Mouse (Mus musculus) macrophage (primary cell): ENCODE results near the gene Zmiz1. TPM values are rescaled to one million over a fixed set of nuclear protein-coding genes. Genes with fewer than 3 reads are reported as not detected.
A peak's percentile ranks its signal among the peaks of the same experiment; 100 is the strongest.

ENCODE experiments used
- H3K27ac ChIP-seq: fragments of 350-480 bp; formaldehyde crosslinking; 2 replicates; pipeline ENCODE4 v1.9.0; 2021
- H3K36me3 ChIP-seq: fragments of 350-480 bp; formaldehyde crosslinking; 2 replicates; pipeline ENCODE4 v1.9.0; 2021; ENCODE audit errors: inconsistent target
- H3K4me3 ChIP-seq: fragments of 350-480 bp; formaldehyde crosslinking; 2 replicates; pipeline ENCODE4 v1.9.0; 2021; ENCODE audit errors: inconsistent target
- H3K79me2 ChIP-seq: fragments of 350-480 bp; formaldehyde crosslinking; 2 replicates; pipeline ENCODE4 v1.9.0; 2021; ENCODE audit errors: inconsistent target
- WGBS: methylation state at CpG from one replicate; pipeline ENCODE4 v1.1.7; 2026; ENCODE audit warnings: inconsistent platforms; ENCODE audit not compliant: missing documents; 5-methylcytosine and 5-hydroxymethylcytosine counted together
- polyA plus RNA-seq: library from polyadenylated mRNA; stranded (reverse); fragments of 250-400 nt; gene quantifications from 3 replicates; pipeline ENCODE4 v1.2.4, GENCODE M21; 2018; ENCODE audit warnings: inconsistent platforms

Zmiz1 gene
- polyA plus RNA-seq, 1 experiment from 2014 or later, result 135 TPM

- Histone ChIP-seq H3K4me3 (no peak overlapping the region), H3K36me3 (peaks cover 9% of the 10 kb centered on the region; the same call in 1 of the 2 replicates), H3K27ac (no peak overlapping the region), H3K79me2 (peaks cover 100% of the 10 kb centered on the region)
- WGBS, result 58% methylated on average over 3 of the region's 3 CpGs
Observed at GRCm38 (mm10) chr14:25500511-25501120, 41.6 kb downstream of the Zmiz1 start.

GRCm38 (mm10) chr14:25501481-25501880 lies 42.5 kb downstream of the Zmiz1 start:
- Histone ChIP-seq H3K36me3 (peaks cover 9% of the 10 kb centered on the region; the same call in 1 of the 2 replicates), H3K79me2 (peaks cover 100% of the 10 kb centered on the region), H3K27ac (no peak overlapping the region), H3K4me3 (no peak overlapping the region)
- 67% methylated on average over 5 of the region's 5 CpGs for WGBS

- Histone ChIP-seq H3K27ac (0 out of 2 replicates have a peak overlapping the region, but pooled peaks have one; percentile 9), H3K36me3 (peaks cover 17% of the 10 kb centered on the region; the same call in 1 of the 2 replicates), H3K79me2 (peaks cover 100% of the 10 kb centered on the region), H3K4me3 (no peak overlapping the region)
- WGBS, result 92% methylated on average over 3 of the region's 3 CpGs
Observed at GRCm38 (mm10) chr14:25502355-25502754, 43.4 kb downstream of the Zmiz1 start.

- Histone ChIP-seq H3K27ac (peak overlapping the region; percentile 94), H3K4me3 (no peak overlapping the region), H3K36me3 (peaks cover 30% of the 10 kb centered on the region; the same call in 1 of the 2 replicates), H3K79me2 (peaks cover 100% of the 10 kb centered on the region)
- WGBS, result 5% methylated on average over 3 of the region's 3 CpGs
Observed at GRCm38 (mm10) chr14:25504241-25504640, 45.3 kb downstream of the Zmiz1 start.

GRCm38 (mm10) chr14:25505201-25505671 lies 46.3 kb downstream of the Zmiz1 start:
- Histone ChIP-seq H3K4me3 (no peak overlapping the region), H3K79me2 (peaks cover 100% of the 10 kb centered on the region), H3K27ac (peak overlapping the region; percentile 94), H3K36me3 (peaks cover 36% of the 10 kb centered on the region; the same call in 1 of the 2 replicates)
- 22% methylated on average over 6 of the region's 6 CpGs for whole genome bisulfite sequencing

- Histone ChIP-seq H3K27ac (no peak overlapping the region), H3K4me3 (no peak overlapping the region), H3K36me3 (peaks cover 40% of the 10 kb centered on the region; the same call in 1 of the 2 replicates), H3K79me2 (peaks cover 100% of the 10 kb centered on the region)
- 91% methylated on average over 12 of the region's 13 CpGs for WGBS
Observed at GRCm38 (mm10) chr14:25508111-25508756, 49.2 kb downstream of the Zmiz1 start.

- Histone ChIP-seq H3K27ac (no peak overlapping the region), H3K4me3 (no peak overlapping the region), H3K79me2 (peaks cover 100% of the 10 kb centered on the region), H3K36me3 (peaks cover 35% of the 10 kb centered on the region; the same call in 1 of the 2 replicates)
- WGBS, result 91% methylated on average over 5 of the region's 5 CpGs
Observed at GRCm38 (mm10) chr14:25508757-25509139, 49.8 kb downstream of the Zmiz1 start.

GRCm38 (mm10) chr14:25509450-25510129 lies 50.6 kb downstream of the Zmiz1 start:
- WGBS, result 97% methylated on average over 20 of the region's 20 CpGs
- Histone ChIP-seq H3K4me3 (no peak overlapping the region), H3K27ac (no peak overlapping the region), H3K36me3 (peaks cover 31% of the 10 kb centered on the region; the same call in 1 of the 2 replicates), H3K79me2 (peaks cover 100% of the 10 kb centered on the region)

- Histone ChIP-seq H3K36me3 (peaks cover 31% of the 10 kb centered on the region; the same call in 1 of the 2 replicates), H3K27ac (peak overlapping the region; percentile 2; the same call in 1 of the 2 replicates), H3K4me3 (no peak overlapping the region), H3K79me2 (peaks cover 100% of the 10 kb centered on the region)
- whole genome bisulfite sequencing, result 88% methylated on average over 3 of the region's 3 CpGs
Observed at GRCm38 (mm10) chr14:25510362-25510761, 51.4 kb downstream of the Zmiz1 start.

GRCm38 (mm10) chr14:25510987-25511386 lies 52.0 kb downstream of the Zmiz1 start:
- Histone ChIP-seq H3K4me3 (no peak overlapping the region), H3K36me3 (peaks cover 31% of the 10 kb centered on the region; the same call in 1 of the 2 replicates), H3K27ac (no peak overlapping the region; the same call in 1 of the 2 replicates), H3K79me2 (peaks cover 100% of the 10 kb centered on the region)
- 71% methylated on average over 5 of the region's 7 CpGs for WGBS

- H3K79me2 ChIP-seq, result peaks cover 100% of the 10 kb centered on the region
- H3K4me3 ChIP-seq, result no peak overlapping the region
- WGBS, result 85% methylated on average over 3 of the region's 3 CpGs
- H3K27ac ChIP-seq, result peak overlapping the region; percentile 99
- peaks cover 30% of the 10 kb centered on the region; the same call in 1 of the 2 replicates for H3K36me3 ChIP-seq
Observed at GRCm38 (mm10) chr14:25511564-25511963, 52.6 kb downstream of the Zmiz1 start.

- 78% methylated on average over 5 of the region's 5 CpGs for WGBS
- Histone ChIP-seq H3K27ac (peak overlapping the region; percentile 99), H3K79me2 (peaks cover 100% of the 10 kb centered on the region), H3K36me3 (peaks cover 26% of the 10 kb centered on the region; the same call in 1 of the 2 replicates), H3K4me3 (no peak overlapping the region)
Observed at GRCm38 (mm10) chr14:25511967-25512366, 53.0 kb downstream of the Zmiz1 start.

- H3K27ac ChIP-seq, result peak overlapping the region; percentile 99
- peaks cover 23% of the 10 kb centered on the region; the same call in 1 of the 2 replicates for H3K36me3 ChIP-seq
- peaks cover 100% of the 10 kb centered on the region for H3K79me2 ChIP-seq
- H3K4me3 ChIP-seq, result no peak overlapping the region
- 97% methylated on average over 6 of the region's 6 CpGs for WGBS
Observed at GRCm38 (mm10) chr14:25512803-25513202, 53.8 kb downstream of the Zmiz1 start.

GRCm38 (mm10) chr14:25513496-25513895 lies 54.5 kb downstream of the Zmiz1 start:
- 30% methylated on average over 8 of the region's 8 CpGs for WGBS
- Histone ChIP-seq H3K79me2 (peaks cover 100% of the 10 kb centered on the region), H3K36me3 (peaks cover 17% of the 10 kb centered on the region; the same call in 1 of the 2 replicates), H3K4me3 (no peak overlapping the region), H3K27ac (peak overlapping the region; percentile 99)
